Mouse (Mus musculus): ENCODE results near the gene Tmc8.

GRCm38 (mm10) chr11:117782705-117783034, 794 bp downstream of the Tmc8 start:
- TF ChIP-seq CTCF (IDR thresholded peaks at IDR 0.05; ENCODE audit: low read depth, low read length) (no peak), POLR2A (IDR thresholded peaks at IDR 0.05; ENCODE audit: insufficient read depth, low read length) (no peak)

Data from ES-Bruce4 (cell line).